In the genomic region with DNA sequence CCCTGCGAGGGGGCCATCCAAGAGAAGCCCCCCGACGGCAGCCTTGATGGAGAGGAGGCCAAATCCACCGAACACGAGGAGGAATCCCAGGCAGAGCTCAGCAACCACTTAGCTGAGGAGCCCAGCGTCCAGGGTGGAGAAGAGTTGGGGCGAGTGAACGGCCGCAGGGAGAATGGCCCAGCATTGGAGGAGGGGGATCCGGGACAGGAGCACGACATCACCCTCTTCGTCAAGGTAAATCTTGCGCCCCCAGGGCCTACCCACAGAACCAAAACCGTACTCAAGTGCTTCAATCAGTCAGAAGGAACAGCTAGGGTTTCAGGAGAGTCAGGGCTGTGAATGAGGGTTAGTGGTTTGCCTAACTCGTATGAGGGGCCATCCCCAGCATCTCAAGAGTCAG, we compare ENCODE assay signal across 9 mouse cellular contexts. TPM values are rescaled to one million over a fixed set of nuclear protein-coding genes. Genes with fewer than 3 reads are reported as not detected.
A peak's percentile ranks its signal among the peaks of the same experiment; 100 is the strongest.
DNase-seq lines count a peak whose midpoint lies in the region; ATAC-seq and TF ChIP-seq lines count a peak whose summit lies in the region.
"Had no signal": no experiment of that assay in that cellular context is flagged by ENCODE, and none has a peak within 500 bp of the region (broad histone marks: within the 10 kb centered on the region; RNA-seq: fewer than 3 reads in every experiment).

No protein-coding gene starts in this region.

- TF ChIP-seq CTCF in midbrain, postnatal 0 days (IDR thresholded peaks at IDR 0.05) = no peak

- no peaks in the 10 kb centered on the region for H3K36me3 ChIP-seq in heart, embryonic 12.5 days
- H3K36me3 ChIP-seq in embryonic facial prominence, embryonic 13.5 days = no peaks in the 10 kb centered on the region
- H3K36me3 ChIP-seq in intestine, embryonic 16.5 days (ENCODE audit: control insufficient read depth, insufficient read depth, low read length) = no peaks in the 10 kb centered on the region
- H3K36me3 ChIP-seq in midbrain, postnatal 0 days (ENCODE audit: insufficient read depth, low read length) = no peaks in the 10 kb centered on the region

- peak overlapping the region; percentile 82 for H3K4me2 ChIP-seq in heart, embryonic 12.5 days
- peak overlapping the region; percentile 97 for H3K4me2 ChIP-seq in embryonic facial prominence, embryonic 13.5 days
- H3K4me2 ChIP-seq in intestine, embryonic 16.5 days (ENCODE audit: low read depth, low read length) = peak overlapping the region; percentile 82
- peak overlapping the region; percentile 91 for H3K4me2 ChIP-seq in midbrain, postnatal 0 days (ENCODE audit: low read depth, low read length, poor library complexity, severe bottlenecking)

- H3K4me3 ChIP-seq in heart, embryonic 12.5 days = peak overlapping the region; percentile 51
- peak overlapping the region; percentile 55 for H3K4me3 ChIP-seq in embryonic facial prominence, embryonic 13.5 days
- H3K4me3 ChIP-seq in intestine, embryonic 16.5 days (ENCODE audit: low read length) = peak overlapping the region; percentile 66
- peak overlapping the region; percentile 49 for H3K4me3 ChIP-seq in midbrain, postnatal 0 days (ENCODE audit: low read depth, low read length)

- H3K9me3 ChIP-seq in heart, embryonic 12.5 days (replicated peaks) = no peaks in the 10 kb centered on the region
- no peaks in the 10 kb centered on the region for H3K9me3 ChIP-seq in embryonic facial prominence, embryonic 13.5 days
- H3K9me3 ChIP-seq in intestine, embryonic 16.5 days (ENCODE audit: control insufficient read depth, low read length) = no peaks in the 10 kb centered on the region
- no peaks in the 10 kb centered on the region for H3K9me3 ChIP-seq in midbrain, postnatal 0 days (ENCODE audit: low read length)

- H3K4me1 ChIP-seq in heart, embryonic 12.5 days (replicated peaks) = peaks cover 12% of the 10 kb centered on the region
- peaks cover 20% of the 10 kb centered on the region for H3K4me1 ChIP-seq in embryonic facial prominence, embryonic 13.5 days
- 0 out of 2 replicates have a peak, but pooled peaks cover 10% of the 10 kb centered on the region for H3K4me1 ChIP-seq in intestine, embryonic 16.5 days (ENCODE audit: control insufficient read depth, insufficient read depth, low read length)
- H3K4me1 ChIP-seq in midbrain, postnatal 0 days (ENCODE audit: insufficient read depth, low read length) = no peaks in the 10 kb centered on the region

- peak overlapping the region; percentile 50; the same call in 1 of the 2 replicates for H3K9ac ChIP-seq in heart, embryonic 12.5 days
- peak overlapping the region; percentile 67 for H3K9ac ChIP-seq in embryonic facial prominence, embryonic 13.5 days
- peak overlapping the region; percentile 83 for H3K9ac ChIP-seq in intestine, embryonic 16.5 days (ENCODE audit: low read depth, low read length)
- H3K9ac ChIP-seq in midbrain, postnatal 0 days (replicated peaks; ENCODE audit: low read length, poor library complexity, severe bottlenecking) = 0 out of 2 replicates have a peak overlapping the region, but pooled peaks have one; percentile 54

- 18% methylated on average over 15 of the region's 15 CpGs for WGBS in heart, embryonic 12.5 days
- 11% methylated on average over 15 of the region's 15 CpGs for WGBS in embryonic facial prominence, embryonic 13.5 days
- WGBS in intestine, embryonic 16.5 days = 16% methylated on average over 15 of the region's 15 CpGs
- WGBS in midbrain, postnatal 0 days = 19% methylated on average over 15 of the region's 15 CpGs

- intact Hi-C loops in heart, postnatal 25 days (cut with DNase I) = no loop called here
- intact Hi-C loops in left cerebral cortex, postnatal 14 days (cut with DNase I) = no loop called here

- ATAC-seq in heart, embryonic 12.5 days (ENCODE audit: insufficient number of reproducible peaks, low FRiP score) = no peak
- no peak for ATAC-seq in embryonic facial prominence, embryonic 13.5 days (ENCODE audit: insufficient number of reproducible peaks, insufficient read depth, low FRiP score, low TSS enrichment, low read depth)
- ATAC-seq in intestine, embryonic 16.5 days = no peak
- ATAC-seq in midbrain, postnatal 0 days (ENCODE audit: low FRiP score) = no peak
- no peak for ATAC-seq in CD4-positive, CD25-positive, alpha-beta regulatory T cell, adult 4 months

- H3K27me3 ChIP-seq in heart, embryonic 12.5 days (replicated peaks) = peaks cover 53% of the 10 kb centered on the region
- H3K27me3 ChIP-seq in embryonic facial prominence, embryonic 13.5 days = peaks cover 58% of the 10 kb centered on the region
- H3K27me3 ChIP-seq in intestine, embryonic 16.5 days (replicated peaks; ENCODE audit: control insufficient read depth, insufficient read depth, low read length) = peaks cover 6% of the 10 kb centered on the region; the same call in 1 of the 2 replicates
- peaks cover 13% of the 10 kb centered on the region for H3K27me3 ChIP-seq in midbrain, postnatal 0 days (ENCODE audit: insufficient read depth, low read length)

- H3K27ac ChIP-seq in heart, embryonic 12.5 days (ENCODE audit: poor library complexity, severe bottlenecking) = no peak overlapping the region
- no peak overlapping the region for H3K27ac ChIP-seq in embryonic facial prominence, embryonic 13.5 days
- H3K27ac ChIP-seq in intestine, embryonic 16.5 days (ENCODE audit: low read length) = peak overlapping the region; percentile 80
- H3K27ac ChIP-seq in midbrain, postnatal 0 days (ENCODE audit: low read depth, low read length) = no peak overlapping the region

- no peak for DNase-seq in heart, postnatal 25 days (ENCODE audit: low spot score)
- no peak for DNase-seq in midbrain, postnatal 0 days (ENCODE audit: low spot score)
- no peak for DNase-seq in adrenal gland, adult (ENCODE audit: inconsistent age in 2 of 2, low spot score in 1 of 2)
- no peak for DNase-seq in left cerebral cortex, postnatal 14 days (ENCODE audit: low spot score in 2 of 2)

RNA-seq across cellular contexts. Expression of a gene that starts 13.8 kb away (rescaled TPM):
- polyA plus RNA-seq in heart, embryonic 12.5 days (2016; fragmentation: Nextera tagmentation; extraction: Ambion mirVana) = 1.7 and 1.8 TPM in 2 replicates
- total RNA-seq in heart, postnatal 25 days (2021) = under 1 TPM; 0.11 to 0.21 TPM
- 3.0 and 3.8 TPM in 2 replicates for polyA plus RNA-seq in embryonic facial prominence, embryonic 13.5 days (2015; fragmentation: Nextera tagmentation; extraction: Ambion mirVana)
- 57.4 and 76.6 TPM in 2 replicates for polyA plus RNA-seq in intestine, embryonic 16.5 days (2015; fragmentation: Nextera tagmentation; extraction: Ambion mirVana)
- total RNA-seq in midbrain, postnatal 0 days (2014; rRNA removed) = 2.1 and 3.5 TPM in 2 replicates
- 0.43 and 0.70 TPM in 2 replicates for polyA plus RNA-seq in midbrain, postnatal 0 days (2015; fragmentation: Nextera tagmentation; extraction: Ambion mirVana)
- not detected for polyA plus RNA-seq in CD4-positive, CD25-positive, alpha-beta regulatory T cell, adult 4 months (2017; shearing (Covaris generic))
- 1 to 10 TPM; 1.9 to 2.2 TPM for total RNA-seq in left cerebral cortex, postnatal 14 days (2021)
- total RNA-seq: common myeloid progenitor, adult 5-6 weeks had no signal

RNA-seq across cellular contexts. Expression of a gene that starts 28.7 kb away (rescaled TPM):
- polyA plus RNA-seq in heart, embryonic 12.5 days (2016; fragmentation: Nextera tagmentation; extraction: Ambion mirVana) = 148 and 153 TPM in 2 replicates
- total RNA-seq in heart, postnatal 25 days (2021) = 10 to 100 TPM; 48.8 to 97.8 TPM
- polyA plus RNA-seq in embryonic facial prominence, embryonic 13.5 days (2015; fragmentation: Nextera tagmentation; extraction: Ambion mirVana) = 34.9 and 37.2 TPM in 2 replicates
- polyA plus RNA-seq in intestine, embryonic 16.5 days (2015; fragmentation: Nextera tagmentation; extraction: Ambion mirVana) = 23.6 and 28.1 TPM in 2 replicates
- 91.3 and 104 TPM in 2 replicates for total RNA-seq in midbrain, postnatal 0 days (2014; rRNA removed)
- polyA plus RNA-seq in midbrain, postnatal 0 days (2015; fragmentation: Nextera tagmentation; extraction: Ambion mirVana) = 68.6 and 73.3 TPM in 2 replicates
- polyA plus RNA-seq in CD4-positive, CD25-positive, alpha-beta regulatory T cell, adult 4 months (2017; shearing (Covaris generic)) = 1 to 10 TPM; 1.2 to 2.7 TPM
- total RNA-seq in left cerebral cortex, postnatal 14 days (2021) = 10 to 100 TPM; 49.8 to 55.8 TPM

Comparison
In these comparisons a context has a peak if more than half of its experiments do, and no peak if none do; other contexts are left out.
1. RNA of a gene that starts 13.8 kb away (polyA plus RNA-seq): 57.4 to 76.6 TPM in intestine, embryonic 16.5 days; 3.0 to 3.8 TPM in embryonic facial prominence, embryonic 13.5 days, 1.7 to 1.8 TPM in heart, embryonic 12.5 days, 0.43 to 0.70 TPM in midbrain, postnatal 0 days and not detected in CD4-positive, CD25-positive, alpha-beta regulatory T cell, adult 4 months; every median in the first group is over 10 times any median in the second.
2. Peak in every context shown above with its lines, with median percentiles within 50 percentile points of each other: H3K4me2 ChIP-seq, H3K4me3 ChIP-seq and H3K9ac ChIP-seq.